Mouse (Mus musculus) gastrocnemius, postnatal 25 days (tissue): Measurements from ENCODE around the gene Aldh9a1. TPM values are rescaled to one million over a fixed set of nuclear protein-coding genes. Genes with fewer than 3 reads are reported as not detected.
"Not testable (repeated sequence)": the region's sequence is repeated elsewhere in the genome, so short reads cannot be mapped to it uniquely, and the experiment has no call there.

Experiments
- DNase-seq: peaks from one replicate; pipeline ENCODE4 v3.0.0; 2022
- long read RNA-seq, 2 experiments: library from polyadenylated mRNA; stranded (forward); transcript quantifications; one replicate each; pipeline ENCODE4 v2.0.0; 2021
- total RNA-seq, 2 experiments: library from RNA; stranded (reverse); gene quantifications; 1 replicate in 1 of 2; 2 replicates in 1 of 2; pipeline ENCODE4 v1.2.3; 2021

Aldh9a1 gene
- 1 to 10 TPM; 2.4 to 2.8 TPM for total RNA-seq
- long read RNA-seq, experiment 1, partial matches to known transcripts = 1 of 4 reads
- long read RNA-seq, experiment 1, other reads (novel, unspliced or antisense) = 3 of 4 reads
- long read RNA-seq, experiment 2, partial matches to known transcripts = 0 of 3 reads
- long read RNA-seq, experiment 2, other reads (novel, unspliced or antisense) = 2 of 3 reads

DNA sequence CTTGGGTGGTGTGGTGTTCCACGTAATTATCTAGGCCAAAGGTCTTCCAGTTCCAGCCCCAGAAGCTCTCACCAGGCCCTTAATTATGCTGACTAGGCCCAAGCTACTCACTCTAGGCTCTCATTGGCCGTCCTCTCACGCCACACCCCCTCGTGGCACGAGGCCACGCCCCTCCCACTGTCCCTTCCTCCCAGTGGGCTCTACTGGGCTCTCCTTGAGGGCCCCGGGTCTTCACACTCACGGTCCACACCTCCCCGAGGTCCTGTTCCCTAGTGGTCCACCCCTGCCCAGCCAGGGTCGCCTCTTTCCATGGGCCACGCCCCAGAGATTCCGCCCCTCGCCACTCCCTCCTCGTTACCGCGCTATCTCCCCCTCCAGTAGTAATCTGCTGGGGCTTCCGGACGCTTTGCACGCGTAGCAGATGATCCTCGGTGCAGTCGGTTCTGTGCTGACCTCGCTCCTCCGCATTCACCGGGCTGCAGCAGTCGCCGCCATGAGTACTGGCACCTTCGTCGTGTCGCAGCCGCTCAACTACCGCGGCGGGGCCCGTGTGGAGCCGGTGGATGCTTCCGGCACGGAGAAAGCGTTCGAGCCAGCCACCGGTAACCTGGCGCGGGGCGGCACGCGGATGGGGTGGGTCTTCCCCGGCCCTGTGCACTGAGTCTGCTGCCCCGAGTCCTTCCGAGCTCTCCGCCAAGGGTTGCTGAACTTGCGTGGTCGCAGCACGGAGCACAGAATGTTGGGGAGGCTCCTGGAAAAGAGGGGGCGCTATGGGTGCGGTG lies at the start of gene Aldh9a1:
Gene Aldh9a1 (plus strand): TSS at position 177 of the 782 bp plus-strand sequence.
- DNase-seq = peak; percentile 86

DNA sequence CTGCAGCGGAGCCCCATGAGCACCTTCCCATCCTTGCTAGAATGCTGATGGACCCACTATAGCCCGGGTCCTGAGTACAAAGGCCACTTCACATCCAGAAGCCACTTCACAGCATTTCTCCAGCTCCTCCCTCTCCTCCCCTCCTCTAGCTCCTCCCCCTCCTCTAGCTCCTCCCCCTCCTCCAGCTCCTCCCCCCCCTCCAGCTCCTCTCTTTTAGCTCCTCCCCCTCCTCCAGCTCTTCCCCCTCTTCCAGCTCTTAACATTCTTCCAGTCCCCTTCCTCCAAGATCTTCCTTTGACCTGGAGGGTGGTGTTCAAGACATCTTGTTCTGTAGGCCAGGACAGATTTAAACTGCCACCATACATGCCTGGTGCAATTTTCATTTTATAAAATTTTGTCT lies 49.7 kb upstream of the Aldh9a1 start:
- DNase-seq = no peak

DNA sequence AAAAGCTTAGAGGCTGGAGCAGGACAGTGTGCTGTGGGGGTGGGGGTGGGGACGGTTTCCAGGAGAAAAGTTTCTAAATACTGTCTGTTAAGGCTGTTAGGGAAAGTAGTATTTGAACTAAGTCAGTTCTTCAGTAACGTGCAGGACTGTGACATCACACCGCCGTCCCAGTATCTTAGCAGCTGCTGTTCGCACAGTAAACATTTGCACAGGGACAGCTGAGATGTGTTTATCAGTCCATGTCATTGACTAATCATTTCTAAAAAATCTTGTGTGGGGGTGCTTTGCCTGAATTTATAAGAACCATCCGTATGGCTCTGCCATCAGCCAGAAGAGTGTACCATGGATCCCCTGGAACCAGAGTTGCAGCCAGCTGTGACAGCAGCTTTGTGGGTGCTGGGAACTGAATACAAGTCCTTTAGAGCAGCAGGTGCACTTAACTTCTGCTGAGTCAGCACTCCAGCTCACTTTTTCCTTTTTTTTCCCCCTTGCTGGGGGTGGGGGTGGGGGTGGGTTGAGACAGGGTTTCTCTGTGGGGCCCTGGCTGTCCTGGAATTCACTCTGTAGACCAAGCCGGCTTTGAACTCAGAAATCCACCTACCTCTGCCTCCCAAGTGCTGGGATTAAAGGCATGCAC lies 44.2 kb upstream of the Aldh9a1 start:
- DNase-seq = no peak

DNA sequence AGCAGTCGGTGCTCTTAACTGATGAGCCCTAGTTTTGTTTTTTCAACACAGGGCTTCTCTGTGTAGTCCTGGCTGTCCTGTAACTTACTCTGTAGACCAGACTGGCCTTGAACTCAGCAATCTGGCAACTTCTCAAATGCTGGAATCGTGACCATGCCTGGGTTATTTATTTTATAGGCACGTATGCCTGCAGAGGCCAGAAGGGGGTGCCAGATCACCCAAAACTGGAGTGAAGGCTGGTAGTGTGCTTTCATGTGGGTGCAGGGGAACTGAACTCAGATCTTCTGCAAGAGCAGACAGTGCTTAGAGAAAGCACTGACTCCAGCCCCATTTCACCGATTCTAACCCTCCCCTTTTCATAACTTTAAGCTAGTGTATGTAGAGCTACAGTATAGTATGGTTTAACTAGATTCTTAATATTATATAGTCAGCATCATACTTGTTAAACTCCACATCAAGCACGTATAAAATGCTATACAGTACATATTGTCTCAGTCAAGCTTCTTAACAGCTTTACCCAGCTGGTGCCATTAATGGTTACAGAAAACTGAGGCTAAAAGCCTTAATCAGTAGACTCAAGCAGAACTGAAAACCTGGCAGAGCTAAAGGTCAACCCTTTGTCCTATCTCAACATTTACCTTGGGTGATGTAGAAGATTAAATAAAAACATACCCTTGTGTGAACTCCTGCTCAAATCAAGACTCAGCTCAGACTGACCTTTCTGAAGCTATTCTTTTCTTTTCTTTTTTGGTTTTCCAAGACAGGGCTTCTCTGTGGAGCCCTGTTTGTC lies 43.1 kb upstream of the Aldh9a1 start:
- peak; percentile 15 for DNase-seq

DNA sequence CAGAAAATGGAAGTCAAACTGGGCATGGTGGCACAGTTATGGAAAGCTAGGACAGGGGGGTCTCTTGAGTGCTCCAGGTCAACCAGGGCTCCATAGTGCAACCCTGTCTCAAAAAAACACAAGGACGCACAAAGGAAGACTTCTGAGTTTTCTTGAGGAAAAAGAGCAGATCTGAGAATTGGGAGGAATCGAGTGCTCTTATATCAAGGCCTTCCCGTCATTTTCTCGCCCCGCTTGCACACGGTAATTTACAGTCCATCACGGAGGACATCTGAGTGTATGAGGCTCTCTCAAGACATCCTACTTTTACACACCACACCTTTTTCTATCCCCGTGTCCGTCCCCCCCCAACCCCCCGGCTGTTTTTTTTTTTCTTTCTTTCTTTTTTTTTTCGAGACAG lies 42.1 kb upstream of the Aldh9a1 start:
- DNase-seq = no peak

DNA sequence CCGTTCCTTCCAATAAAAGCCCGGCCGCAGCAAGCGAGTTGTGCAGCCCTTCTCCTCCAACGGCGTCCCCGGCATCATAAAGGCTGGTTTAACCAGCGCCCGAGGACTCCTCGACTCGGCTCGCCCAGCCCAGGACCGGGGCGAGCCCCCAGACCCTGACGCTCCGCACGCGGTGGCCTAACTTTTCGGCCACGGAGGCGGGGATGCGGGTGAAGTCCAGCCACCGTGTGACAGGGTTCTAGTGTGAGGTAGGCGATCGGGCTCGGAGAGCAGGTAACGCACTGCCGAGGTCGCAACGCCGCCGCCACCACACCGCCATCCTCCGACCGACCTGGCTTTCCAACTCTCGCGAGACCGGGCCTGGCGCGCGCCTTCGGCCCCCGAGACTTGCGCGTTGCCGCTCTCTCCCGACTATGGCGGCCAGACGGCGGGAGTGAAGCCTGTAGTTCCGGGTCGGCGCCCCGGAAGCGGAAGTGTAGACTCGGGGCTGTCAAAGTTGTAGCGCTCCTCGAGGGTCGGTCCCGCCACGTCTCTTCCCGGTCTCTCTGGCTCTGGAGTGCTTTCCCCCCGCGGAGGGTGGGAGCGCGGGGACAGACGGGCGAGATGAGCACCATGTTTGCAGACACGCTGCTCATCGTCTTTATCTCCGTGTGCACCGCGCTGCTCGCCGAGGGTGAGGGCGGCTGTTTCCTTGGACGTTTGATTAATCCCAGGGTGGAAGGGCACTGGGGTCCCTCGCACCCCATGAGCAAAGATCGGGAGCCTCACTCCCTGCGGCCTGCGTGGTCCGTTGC lies 41.3 kb upstream of the Aldh9a1 start, which contains the start of gene Tmco1:
Gene Tmco1 (plus strand): TSS at position 118 of the 794 bp plus-strand sequence.
- peak; percentile 97 for DNase-seq

DNA sequence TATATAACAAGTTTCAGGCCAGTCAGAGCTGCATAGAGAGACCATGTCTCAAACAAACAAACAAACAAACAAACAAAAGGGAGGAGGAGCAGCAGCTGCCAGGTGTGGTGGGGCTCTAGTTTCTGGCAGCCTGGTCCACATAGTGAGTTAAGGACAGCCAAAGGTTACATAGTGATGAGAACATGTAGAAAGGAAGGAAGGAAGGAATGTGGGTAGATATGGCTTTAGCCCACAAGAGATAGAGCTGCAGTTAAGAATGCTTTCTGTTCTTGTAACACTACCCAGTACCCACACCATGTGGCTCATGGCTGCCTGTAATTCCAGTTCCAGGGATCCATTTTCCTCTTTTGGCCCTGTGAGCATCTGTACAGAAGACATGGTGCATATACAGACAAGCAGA lies 37.4 kb upstream of the Aldh9a1 start:
- no peak for DNase-seq

DNA sequence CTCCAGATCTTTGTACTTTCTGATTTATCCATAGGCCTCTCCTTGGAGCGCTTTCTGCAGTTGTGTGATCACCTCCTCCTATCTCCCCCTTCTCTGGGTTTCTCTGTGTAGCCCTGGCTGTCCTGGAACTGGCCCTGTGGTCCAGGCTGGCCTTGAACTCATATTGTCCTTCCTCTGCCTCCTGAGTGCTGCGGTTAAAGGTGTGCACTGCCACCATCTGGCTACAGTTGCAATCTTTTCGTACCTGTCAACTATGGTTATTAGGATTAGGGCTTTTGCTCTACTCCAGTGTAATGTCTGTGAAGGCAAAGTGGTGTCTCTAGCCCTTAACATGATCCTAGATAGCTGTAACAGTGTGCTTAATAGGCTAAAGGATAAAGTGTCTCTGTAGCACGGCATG lies 36.6 kb upstream of the Aldh9a1 start:
- no peak for DNase-seq

DNA sequence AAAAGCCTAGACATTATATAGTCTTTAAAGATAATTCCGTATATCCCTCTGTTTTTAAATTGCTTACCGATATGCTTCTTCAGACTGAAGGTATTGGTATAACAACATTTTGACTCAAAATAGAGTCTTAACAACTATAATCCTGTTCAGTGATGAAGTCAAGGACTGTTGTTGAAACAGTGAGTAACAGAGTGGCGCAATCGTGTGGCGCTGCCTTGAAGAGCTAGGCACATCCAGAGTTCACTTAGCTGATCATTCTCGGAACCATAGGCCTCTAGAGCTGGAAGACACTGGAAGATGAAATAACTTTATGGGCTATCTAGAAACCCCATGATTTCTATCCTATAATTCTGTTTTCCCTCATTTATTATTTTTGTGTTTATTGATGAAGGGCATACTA lies 28.1 kb upstream of the Aldh9a1 start:
- DNase-seq = no peak

DNA sequence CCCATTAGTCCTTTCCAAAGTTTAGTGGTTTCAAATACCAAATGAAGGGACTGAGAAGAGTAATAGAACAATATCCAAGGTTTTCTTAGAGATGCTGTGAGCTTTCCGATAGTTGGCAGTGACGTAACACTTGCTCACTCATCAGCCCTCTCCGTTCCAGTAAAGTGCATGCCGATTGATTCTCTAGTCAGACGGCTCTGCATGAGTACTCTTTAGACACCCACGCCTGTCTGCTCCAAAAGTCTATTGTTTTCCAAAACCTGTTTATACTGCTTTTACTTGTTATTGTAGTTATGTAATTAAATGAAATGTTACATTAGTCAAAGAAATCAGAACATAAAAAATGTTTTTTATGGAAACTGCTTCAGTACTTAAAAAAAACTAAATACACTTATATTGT lies 21.0 kb upstream of the Aldh9a1 start:
- DNase-seq = no peak

DNA sequence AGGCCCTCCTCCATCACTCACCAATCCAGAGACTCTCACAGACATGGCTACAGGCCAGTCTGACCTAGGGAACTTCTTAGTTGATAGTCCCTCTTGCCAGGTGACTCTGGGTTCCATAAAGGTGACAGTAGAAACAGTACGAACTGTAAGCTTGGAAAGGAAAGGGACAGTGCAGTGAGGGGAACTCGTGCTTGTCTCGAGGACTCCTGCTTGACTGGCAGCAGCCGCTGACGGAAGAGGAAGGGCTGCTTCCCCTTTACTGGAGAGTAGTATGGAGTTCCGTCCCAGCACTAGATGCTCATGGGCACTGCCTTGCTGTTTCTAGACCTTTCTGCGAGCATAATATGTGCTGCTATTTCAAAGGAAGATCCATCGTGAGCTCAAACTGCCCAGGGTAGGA lies 18.7 kb upstream of the Aldh9a1 start:
- no peak for DNase-seq

DNA sequence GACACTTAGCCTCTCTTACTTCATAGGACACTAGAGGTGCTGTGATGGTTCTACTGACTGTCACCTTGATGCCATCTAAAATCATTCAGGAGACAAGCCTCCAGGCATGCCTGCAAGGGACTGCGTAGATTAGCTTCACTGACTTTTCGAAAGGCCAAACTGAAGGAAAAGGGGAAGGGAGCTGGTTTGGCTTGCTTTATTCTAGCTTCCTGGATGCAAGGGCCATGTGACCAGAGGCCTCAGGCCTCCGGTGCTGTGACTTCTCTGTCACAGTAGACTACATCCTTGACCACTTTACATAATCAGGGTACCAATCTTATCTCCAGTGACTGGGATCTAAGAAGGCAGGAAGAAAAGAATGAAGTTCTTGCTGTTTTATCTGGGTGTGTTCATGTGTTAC lies 13.4 kb upstream of the Aldh9a1 start:
- DNase-seq = no peak

DNA sequence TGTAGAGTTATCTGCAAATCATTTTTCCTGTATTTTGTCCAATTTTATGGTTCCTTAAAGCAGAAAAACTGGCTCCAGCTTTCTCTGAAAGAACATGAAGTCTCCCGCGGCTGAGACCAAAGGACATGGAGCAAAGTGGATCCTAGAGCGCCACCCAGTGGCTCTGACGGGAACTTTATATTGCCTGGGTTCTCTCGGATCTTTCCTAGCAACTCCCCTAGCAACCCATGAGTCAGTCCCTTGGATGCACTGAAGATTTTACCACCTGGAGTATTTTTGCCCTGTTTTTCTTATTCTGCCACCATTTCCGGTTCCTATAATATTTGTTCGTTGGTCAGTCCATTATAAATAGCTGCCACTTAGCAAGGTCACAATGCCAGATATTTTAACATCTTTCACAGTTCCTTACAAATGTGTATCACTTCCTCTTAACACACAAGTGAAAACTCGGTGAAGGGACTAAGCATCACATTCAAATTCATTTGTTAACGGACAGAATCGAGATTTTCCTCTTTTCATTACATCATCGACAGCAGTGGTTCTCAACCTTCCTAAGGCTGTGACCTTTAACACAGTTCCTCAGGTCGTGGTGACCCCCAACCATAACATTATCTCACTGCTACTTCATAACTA lies 12.2 kb upstream of the Aldh9a1 start:
- peak; percentile 66 for DNase-seq

DNA sequence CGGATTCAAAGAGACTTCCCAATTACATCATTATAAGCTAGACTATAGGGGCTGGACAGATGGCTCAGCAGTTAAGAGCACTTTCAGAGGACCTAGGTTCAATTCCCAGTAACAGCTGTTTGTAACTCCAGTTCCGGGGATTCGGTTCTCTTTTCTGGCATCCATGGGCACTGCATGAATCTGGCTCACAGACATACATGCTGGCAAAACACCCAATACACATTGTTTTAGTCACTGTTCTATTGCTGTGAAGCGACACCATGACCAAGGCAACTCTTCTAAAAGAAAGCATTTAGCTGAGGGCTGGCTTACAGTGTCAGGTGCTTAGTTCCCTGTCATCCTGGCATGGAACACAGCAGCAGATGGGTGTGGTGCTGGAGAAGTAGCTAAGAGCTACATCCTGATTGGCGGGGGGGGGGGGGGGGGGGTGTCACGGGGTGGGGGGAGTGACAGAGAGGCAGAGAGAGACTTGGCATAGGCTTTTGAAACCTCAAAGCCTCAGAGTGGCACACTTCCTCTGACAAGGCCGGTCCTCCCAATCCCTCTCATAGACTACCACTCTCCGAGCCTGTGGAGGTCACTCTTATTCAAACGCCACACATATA lies 10.5 kb upstream of the Aldh9a1 start:
- DNase-seq = no peak

DNA sequence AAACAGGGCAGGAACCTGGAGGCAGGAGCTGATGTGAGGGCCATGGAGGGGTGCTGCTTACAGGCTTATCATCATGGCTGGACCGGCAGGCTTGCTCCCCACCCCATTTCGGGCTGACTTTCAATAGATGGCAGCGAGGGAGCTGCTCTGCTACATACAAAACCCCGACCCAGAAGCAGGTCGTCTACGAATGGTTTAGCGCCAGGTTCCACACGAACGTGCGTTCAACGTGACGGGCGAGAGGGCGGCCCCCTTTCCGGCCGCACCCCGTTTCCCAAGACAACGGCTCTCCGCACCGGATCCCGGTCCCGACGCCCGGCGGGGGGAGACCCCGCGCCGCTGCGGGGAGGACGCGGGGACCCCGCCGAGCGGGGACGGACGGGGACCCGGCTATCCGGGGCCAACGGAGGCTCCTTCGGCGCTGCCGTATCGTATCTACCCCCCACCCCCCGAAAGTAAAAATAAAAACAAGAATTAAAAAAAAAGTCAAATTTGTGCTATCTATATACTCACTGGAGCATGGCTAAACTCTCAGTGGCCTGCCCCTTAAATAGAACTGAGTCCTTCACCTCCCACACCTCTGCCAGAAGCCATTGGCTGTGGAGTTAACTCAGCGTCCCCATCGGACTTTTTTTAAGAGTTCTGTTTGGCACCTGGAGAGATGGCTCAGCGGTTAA lies 9.5 kb upstream of the Aldh9a1 start:
- DNase-seq = no peak

DNA sequence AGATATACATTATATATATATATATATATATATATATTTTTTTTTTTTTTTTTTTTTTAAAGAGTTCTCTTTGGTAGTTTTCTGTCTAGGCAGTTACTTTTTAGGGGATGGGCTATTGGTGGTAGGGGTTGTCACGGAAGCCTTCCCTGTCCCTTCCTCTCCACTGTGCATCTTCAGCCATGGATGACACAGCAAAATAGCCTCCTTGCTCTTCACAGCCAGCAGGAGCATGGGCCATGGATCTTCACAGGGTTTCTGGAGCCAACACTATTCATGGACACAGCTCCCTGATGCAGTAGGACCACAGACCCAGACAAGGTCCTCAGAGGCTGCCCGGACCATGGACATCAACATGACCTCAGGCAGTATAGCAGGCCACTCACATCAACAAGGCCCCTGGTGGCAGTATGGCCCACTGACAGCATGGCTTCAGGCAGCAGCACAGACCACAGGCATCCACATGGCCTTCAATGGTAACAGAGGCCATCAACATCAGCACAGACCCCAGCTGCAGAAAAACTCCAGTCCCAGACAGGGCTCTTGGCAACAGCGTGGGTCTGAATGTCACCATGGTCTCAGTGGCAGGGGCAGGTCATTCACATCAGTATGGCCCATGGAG lies 8.8 kb upstream of the Aldh9a1 start:
- DNase-seq = no peak

DNA sequence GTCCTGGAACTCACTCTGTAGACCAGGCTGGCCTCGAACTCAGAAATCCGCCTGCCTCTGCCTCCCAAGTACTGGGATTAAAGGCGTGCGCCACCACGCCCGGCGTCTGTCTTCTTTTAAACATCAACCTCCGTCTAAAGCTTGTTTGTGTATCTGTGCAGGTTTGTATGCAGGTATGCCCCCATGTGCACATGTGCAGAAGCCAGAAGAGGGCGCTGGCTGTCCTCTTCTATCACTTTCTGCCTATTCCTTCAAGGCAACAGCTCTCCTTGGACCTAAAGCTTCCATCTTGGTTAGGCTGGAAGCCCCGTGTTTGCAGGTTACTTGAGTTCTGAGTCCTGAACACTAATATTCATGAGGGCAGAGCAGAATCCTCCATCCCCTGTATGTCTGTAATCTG lies 7.0 kb upstream of the Aldh9a1 start:
- no peak for DNase-seq

DNA sequence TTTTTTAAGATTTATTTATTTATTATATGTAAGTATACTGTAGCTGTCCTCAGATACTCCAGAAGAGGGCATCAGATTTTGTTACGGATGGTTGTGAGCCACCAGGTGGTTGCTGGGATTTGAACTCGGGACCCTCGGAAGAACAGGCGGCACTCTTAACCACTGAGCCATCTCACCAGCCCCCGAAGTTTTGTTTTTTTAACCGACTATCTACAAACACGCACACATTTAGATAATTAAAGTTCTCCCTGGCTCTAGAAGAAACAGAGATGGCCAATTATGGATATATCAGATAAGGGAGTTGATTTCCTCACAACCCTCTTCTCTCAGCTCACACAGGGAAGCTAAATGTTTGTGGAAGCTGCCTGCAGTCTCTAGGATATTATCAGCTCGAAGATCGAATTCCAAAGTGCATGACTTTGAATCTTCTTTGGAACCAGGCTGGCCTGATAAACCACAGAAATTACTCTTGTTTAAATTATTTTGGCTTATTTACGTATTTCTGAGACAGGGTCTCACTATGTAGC lies 3.7 kb upstream of the Aldh9a1 start:
- not testable (repeated sequence) for DNase-seq

DNA sequence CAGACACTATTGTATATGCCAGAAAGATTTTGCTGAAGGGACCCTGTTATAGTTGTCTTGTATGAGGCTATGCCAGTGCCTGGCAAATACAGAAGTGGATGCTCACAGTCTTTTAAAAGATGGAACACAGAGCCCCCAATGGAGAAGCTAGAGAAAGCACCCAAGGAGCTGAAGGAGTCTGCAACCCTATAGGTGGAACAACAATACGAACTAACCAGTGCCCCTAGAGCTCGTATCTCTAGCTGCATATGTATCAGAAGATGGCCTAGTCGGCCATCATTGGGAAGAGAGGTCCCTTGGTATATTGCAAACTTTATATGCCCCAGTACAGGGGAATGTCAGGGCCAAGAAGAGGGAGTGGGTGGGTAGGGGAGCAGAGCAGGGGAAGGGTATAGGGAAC lies 585 bp upstream of the Aldh9a1 start:
- DNase-seq = not testable (repeated sequence)
